Mouse (Mus musculus): ENCODE measurements around the gene Nmrk1.

Gene Nmrk1

GRCm38 (mm10) chr19:18617504-18617903, 14.2 kb upstream of the Nmrk1 start:
- no peak for DNase-seq (ENCODE audit: low spot score)

GRCm38 (mm10) chr19:18619060-18619459, 12.7 kb upstream of the Nmrk1 start:
- no peak for DNase-seq (ENCODE audit: low spot score)

- no peak for DNase-seq (ENCODE audit: low spot score)
These were observed 12.1 kb upstream of the Nmrk1 start for GRCm38 (mm10) chr19:18619691-18620090.

GRCm38 (mm10) chr19:18623894-18624293, 7.9 kb upstream of the Nmrk1 start:
- no peak for DNase-seq (ENCODE audit: low spot score)

GRCm38 (mm10) chr19:18629589-18629988, 2.2 kb upstream of the Nmrk1 start:
- no peak for DNase-seq (ENCODE audit: low spot score)

GRCm38 (mm10) chr19:18630221-18631119, 1.3 kb upstream of the Nmrk1 start:
- DNase-seq (ENCODE audit: low spot score), result no peak

- DNase-seq (ENCODE audit: low spot score), result no peak
These were observed 548 bp upstream of the Nmrk1 start for GRCm38 (mm10) chr19:18631161-18631643.

GRCm38 (mm10) chr19:18632231-18633185, 758 bp downstream of the Nmrk1 start:
- no peak for DNase-seq (ENCODE audit: low spot score)

- no peak for DNase-seq (ENCODE audit: low spot score)
These were observed 6.2 kb downstream of the Nmrk1 start for GRCm38 (mm10) chr19:18637954-18638353.

GRCm38 (mm10) chr19:18638949-18639348, 7.2 kb downstream of the Nmrk1 start:
- DNase-seq (ENCODE audit: low spot score), result no peak

GRCm38 (mm10) chr19:18639552-18639951, 7.8 kb downstream of the Nmrk1 start:
- no peak for DNase-seq (ENCODE audit: low spot score)

GRCm38 (mm10) chr19:18641001-18641400, 9.3 kb downstream of the Nmrk1 start:
- no peak for DNase-seq (ENCODE audit: low spot score)

- DNase-seq (ENCODE audit: low spot score), result no peak
These were observed 11.7 kb downstream of the Nmrk1 start for GRCm38 (mm10) chr19:18643411-18643810.

- no peak for DNase-seq (ENCODE audit: low spot score)
These were observed 12.3 kb downstream of the Nmrk1 start for GRCm38 (mm10) chr19:18644084-18644483.

GRCm38 (mm10) chr19:18646397-18646796, 14.6 kb downstream of the Nmrk1 start:
- no peak for DNase-seq (ENCODE audit: low spot score)

GRCm38 (mm10) chr19:18646853-18647420, 15.2 kb downstream of the Nmrk1 start:
- DNase-seq (ENCODE audit: low spot score), result no peak

GRCm38 (mm10) chr19:18647775-18648557, 16.2 kb downstream of the Nmrk1 start:
- DNase-seq (ENCODE audit: low spot score), result no peak

- no peak for DNase-seq (ENCODE audit: low spot score)
These were observed 16.8 kb downstream of the Nmrk1 start for GRCm38 (mm10) chr19:18648558-18648945.

- no peak for DNase-seq (ENCODE audit: low spot score)
These were observed 18.2 kb downstream of the Nmrk1 start for GRCm38 (mm10) chr19:18649955-18650354.

GRCm38 (mm10) chr19:18650473-18650872, 18.7 kb downstream of the Nmrk1 start:
- DNase-seq (ENCODE audit: low spot score), result no peak

- no peak for DNase-seq (ENCODE audit: low spot score)
These were observed 20.8 kb downstream of the Nmrk1 start for GRCm38 (mm10) chr19:18652592-18652991.
